Mouse (Mus musculus) limb, embryonic 14.5 days (tissue): ENCODE measurements at regions not wholly inside any gene's neighbourhood (a gene's known extent, or its start where the extent isn't known, plus 50 kb on each side); places are given as distances from the start of the nearest gene placed in this dataset.

Experiments used
- ATAC-seq: fragments of 200-750 bp; cut with Nextera tagmentation; 2 replicates; pipeline ENCODE4 v1.8.0; 2017; ENCODE audit warnings: low read depth, moderate number of reproducible peaks, moderate TSS enrichment; ENCODE audit not compliant: low FRiP score
- DNase-seq: peaks from one replicate; pipeline ENCODE4 v3.0.0-alpha.2; 2015; ENCODE audit warnings: low spot score
- H3K27ac ChIP-seq: fragments of 300-500 bp; sonication (generic); replicated peaks from 2 replicates; pipeline ENCODE4 v1.5.1; 2014; ENCODE audit warnings: low read depth, mild to moderate bottlenecking, low read length, moderate library complexity, mixed read lengths
- H3K27me3 ChIP-seq: fragments of 300-500 bp; sonication (generic); 2 replicates; pipeline ENCODE4 v1.6.1; 2014; ENCODE audit warnings: low read length, mixed read lengths; ENCODE audit not compliant: control insufficient read depth, insufficient read depth
- H3K36me3 ChIP-seq: fragments of 300-500 bp; sonication (generic); 2 replicates; pipeline ENCODE4 v1.6.1; 2014; ENCODE audit warnings: mild to moderate bottlenecking, low read length, moderate library complexity, mixed read lengths; ENCODE audit not compliant: control insufficient read depth, insufficient read depth
- H3K4me1 ChIP-seq: fragments of 300-500 bp; sonication (generic); 2 replicates; pipeline ENCODE4 v1.6.1; 2014; ENCODE audit warnings: antibody characterized with exemption, low read length, mixed read lengths; ENCODE audit not compliant: control insufficient read depth, insufficient read depth
- H3K4me2 ChIP-seq: fragments of 300-500 bp; sonication (generic); replicated peaks from 2 replicates; pipeline ENCODE4 v1.6.1; 2014; ENCODE audit warnings: low read depth, mild to moderate bottlenecking, low read length, moderate library complexity; ENCODE audit not compliant: severe bottlenecking
- H3K4me3 ChIP-seq: fragments of 300-500 bp; sonication (generic); replicated peaks from 2 replicates; pipeline ENCODE4 v1.5.1; 2014; ENCODE audit warnings: low read length
- H3K9ac ChIP-seq: fragments of 300-500 bp; sonication (generic); 2 replicates; pipeline ENCODE4 v1.6.1; 2014; ENCODE audit warnings: mild to moderate bottlenecking, low read depth, low read length, moderate library complexity; ENCODE audit not compliant: severe bottlenecking
- H3K9me3 ChIP-seq: fragments of 300-500 bp; sonication (generic); 2 replicates; pipeline ENCODE4 v1.6.1; 2016; ENCODE audit warnings: low read length; ENCODE audit not compliant: control insufficient read depth
- POLR2A ChIP-seq: fragments of 200-500 bp; IDR thresholded peaks from 2 replicates; pipeline ENCODE4 v1.8.0; 2012; ENCODE audit warnings: inconsistent platforms, mild to moderate bottlenecking, moderate library complexity, borderline replicate concordance; ENCODE audit not compliant: insufficient read depth, insufficient read length; ENCODE audit errors: extremely low read depth
- WGBS: fragments of 180-500 bp; shearing (Covaris S2); extraction: QIAGEN DNeasy Blood & Tissue Kit; methylation state at CpG from one replicate; pipeline ENCODE4 v1.1.7; 2014; 5-methylcytosine and 5-hydroxymethylcytosine counted together

GRCm38 (mm10) chr7:115319504-115319903, 576.0 kb downstream of the Insc start:
- Histone ChIP-seq H3K9ac (no peak overlapping the region), H3K27ac (no peak overlapping the region), H3K4me3 (no peak overlapping the region), H3K4me1 (peaks cover 5% of the 10 kb centered on the region; the same call in 1 of the 2 replicates), H3K36me3 (no peaks in the 10 kb centered on the region), H3K4me2 (no peak overlapping the region), H3K9me3 (no peaks in the 10 kb centered on the region), H3K27me3 (no peaks in the 10 kb centered on the region)
- WGBS: 60% methylated on average over 4 of the region's 4 CpGs
- ATAC-seq (no peak), DNase-seq (no peak)
- no peak for TF ChIP-seq POLR2A

DNA sequence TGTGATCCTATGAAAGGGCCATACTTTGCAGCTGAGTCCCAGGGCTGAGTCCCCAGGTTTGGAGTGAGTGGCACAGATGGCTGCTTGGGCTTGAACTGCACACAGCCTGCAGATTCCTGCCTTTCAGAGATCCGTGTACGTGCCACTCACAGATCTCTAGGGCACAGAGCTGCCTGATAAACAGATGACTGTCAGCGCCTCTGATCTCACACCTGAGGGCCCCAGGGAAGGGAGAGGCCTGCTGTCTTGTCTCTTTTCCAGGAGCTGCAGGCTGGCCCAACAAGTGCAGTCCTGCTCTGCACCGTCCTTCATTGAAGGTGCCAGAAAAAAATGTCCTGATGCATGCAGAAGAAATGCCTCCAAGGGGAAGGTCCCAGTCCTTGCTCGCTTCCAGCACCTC, 579.5 kb downstream of the Insc start:
- Histone ChIP-seq H3K9me3 (no peaks in the 10 kb centered on the region), H3K4me1 (peaks cover 5% of the 10 kb centered on the region; the same call in 1 of the 2 replicates), H3K27ac (no peak overlapping the region), H3K36me3 (no peaks in the 10 kb centered on the region), H3K9ac (no peak overlapping the region), H3K27me3 (no peaks in the 10 kb centered on the region), H3K4me3 (no peak overlapping the region), H3K4me2 (no peak overlapping the region)
- WGBS: 69% methylated on average over 5 of the region's 5 CpGs
- DNase-seq (peak; percentile 38), ATAC-seq (no peak)
- TF ChIP-seq POLR2A: no peak

GRCm38 (mm10) chr7:115328300-115328699, 584.8 kb downstream of the Insc start:
- TF ChIP-seq POLR2A: no peak
- Histone ChIP-seq H3K4me3 (no peak overlapping the region), H3K36me3 (no peaks in the 10 kb centered on the region), H3K27ac (no peak overlapping the region), H3K27me3 (no peaks in the 10 kb centered on the region), H3K9me3 (no peaks in the 10 kb centered on the region), H3K9ac (no peak overlapping the region), H3K4me1 (peaks cover 2% of the 10 kb centered on the region; the same call in 1 of the 2 replicates), H3K4me2 (no peak overlapping the region)
- DNase-seq: no peak
- ATAC-seq: no peak
- 36% methylated on average over 3 of the region's 3 CpGs for WGBS

DNA sequence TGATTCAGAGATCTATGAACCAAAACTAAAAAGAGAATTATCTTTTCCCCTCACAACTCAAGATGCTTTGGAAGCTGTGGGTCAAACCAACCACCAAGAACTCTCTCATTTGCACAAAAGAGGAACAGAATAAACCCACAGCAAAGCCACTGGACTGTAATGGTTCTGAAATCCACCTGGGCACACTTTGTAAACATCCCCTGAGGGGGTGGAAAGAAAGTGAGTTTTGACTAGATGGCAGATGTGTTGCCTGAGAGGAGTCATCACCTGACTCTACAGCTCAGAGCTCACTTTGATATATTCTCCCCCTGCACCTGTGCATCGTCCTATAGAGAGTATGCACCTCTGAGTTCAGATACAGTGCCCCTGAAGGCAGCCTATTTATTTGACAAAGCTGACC, 588.2 kb downstream of the Insc start:
- 77% methylated on average over 1 of the region's 1 CpGs for WGBS

GRCm38 (mm10) chr7:115333046-115333577, 589.6 kb downstream of the Insc start:
- Histone ChIP-seq H3K9ac (no peak overlapping the region), H3K36me3 (no peaks in the 10 kb centered on the region), H3K27ac (no peak overlapping the region), H3K4me1 (no peaks in the 10 kb centered on the region), H3K4me2 (no peak overlapping the region), H3K9me3 (no peaks in the 10 kb centered on the region), H3K27me3 (no peaks in the 10 kb centered on the region), H3K4me3 (no peak overlapping the region)
- 42% methylated on average over 1 of the region's 1 CpGs for WGBS
- DNase-seq (no peak), ATAC-seq (no peak)
- TF ChIP-seq POLR2A: no peak

More for the DNA sequence above, 588.2 kb downstream of the Insc start:
- H3K36me3 ChIP-seq: no peaks in the 10 kb centered on the region
- H3K27me3 ChIP-seq: no peaks in the 10 kb centered on the region
- DNase-seq (no peak), ATAC-seq (no peak)
- no peaks in the 10 kb centered on the region for H3K9me3 ChIP-seq
- H3K4me3 ChIP-seq: no peak overlapping the region
- H3K27ac ChIP-seq: no peak overlapping the region
- H3K4me1 ChIP-seq: no peaks in the 10 kb centered on the region
- no peak overlapping the region for H3K9ac ChIP-seq
- H3K4me2 ChIP-seq: no peak overlapping the region
- no peak for TF ChIP-seq POLR2A

GRCm38 (mm10) chr7:115335051-115335450, 591.6 kb downstream of the Insc start:
- H3K27me3 ChIP-seq: no peaks in the 10 kb centered on the region
- peaks cover 4% of the 10 kb centered on the region; the same call in 1 of the 2 replicates for H3K4me1 ChIP-seq
- no peak for ATAC-seq
- no peaks in the 10 kb centered on the region for H3K9me3 ChIP-seq
- H3K4me2 ChIP-seq: no peak overlapping the region
- no peak overlapping the region for H3K27ac ChIP-seq
- H3K36me3 ChIP-seq: no peaks in the 10 kb centered on the region
- WGBS: 92% methylated on average over 3 of the region's 3 CpGs
- H3K4me3 ChIP-seq: no peak overlapping the region
- DNase-seq: no peak
- no peak overlapping the region for H3K9ac ChIP-seq
- TF ChIP-seq POLR2A: no peak
